Mouse (Mus musculus): ENCODE measurements around the gene Mapk9.

Mapk9 gene

DNA sequence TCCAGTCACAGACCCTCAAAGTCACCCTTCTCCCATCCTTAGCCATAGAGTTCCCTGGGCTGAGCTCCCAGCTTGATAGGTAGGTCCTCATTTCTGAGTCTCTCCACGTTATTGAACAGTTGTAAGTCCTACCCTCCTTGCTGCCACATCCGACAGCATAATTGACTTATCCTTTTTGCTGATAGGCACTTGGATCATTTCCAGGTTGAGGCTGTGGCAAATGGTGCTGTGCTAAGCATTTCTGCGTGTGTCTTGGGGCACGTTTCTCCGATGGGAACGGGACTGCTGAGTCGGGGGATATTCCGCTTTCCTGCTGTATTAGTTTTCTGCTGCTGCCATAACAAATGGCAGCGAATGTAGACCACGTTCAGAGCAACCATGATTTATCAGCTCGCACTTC, 47.3 kb downstream of the Mapk9 start:
- no peak for DNase-seq (ENCODE audit: low spot score in 2 of 2)

DNA sequence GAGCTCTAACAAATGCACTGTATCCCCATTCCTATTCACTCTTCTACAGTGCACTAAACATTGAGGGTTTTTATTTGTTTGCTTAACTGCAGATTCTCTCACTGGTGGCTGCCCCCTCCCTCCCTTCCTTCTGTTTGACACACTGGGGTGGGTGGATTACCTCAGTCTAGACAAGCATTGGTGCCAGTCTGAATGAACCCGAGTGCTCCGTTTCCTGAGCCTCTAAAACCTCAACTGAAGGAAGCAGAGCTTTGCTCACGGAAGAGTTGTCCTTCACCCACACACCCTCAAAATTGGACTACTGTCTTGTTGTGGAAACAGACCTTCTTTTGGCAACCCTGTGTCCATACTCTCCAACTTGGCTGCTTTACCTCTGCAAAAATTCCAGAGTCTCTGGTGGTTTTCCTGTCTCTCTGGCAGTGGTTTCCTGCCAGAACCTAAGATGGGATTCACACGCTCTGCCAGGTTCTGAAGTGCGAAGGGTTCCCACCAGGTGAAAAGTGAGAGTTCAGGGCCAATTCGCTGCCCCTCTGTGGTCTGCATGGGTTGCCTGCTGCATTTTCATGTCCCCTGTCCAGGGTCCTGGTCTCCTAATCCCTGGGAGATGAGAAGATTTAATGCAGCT, 49.5 kb downstream of the Mapk9 start:
- DNase-seq (ENCODE audit: low spot score in 2 of 2), result no peak

DNA sequence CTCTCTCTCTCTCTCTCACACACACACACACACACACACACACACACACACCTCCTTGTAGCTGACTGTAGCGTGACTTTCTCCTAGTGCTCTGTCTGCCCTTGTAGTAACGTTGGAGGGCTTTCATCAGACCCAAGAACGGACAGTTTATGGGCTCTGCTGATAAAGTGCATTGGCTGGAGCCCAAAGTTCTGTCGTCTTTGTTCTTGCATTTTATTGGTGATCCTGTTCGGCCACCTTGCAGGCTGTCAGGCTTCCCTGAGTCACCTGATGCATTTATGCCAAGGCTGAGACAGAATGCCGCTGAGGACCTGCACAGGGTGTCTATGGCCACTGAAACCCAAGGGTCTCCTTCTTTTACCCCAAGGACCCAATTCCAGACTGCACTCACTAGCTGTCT, 53.5 kb downstream of the Mapk9 start:
- DNase-seq (ENCODE audit: low spot score in 2 of 2), result peak in 1 of 2 experiments; percentile 41

DNA sequence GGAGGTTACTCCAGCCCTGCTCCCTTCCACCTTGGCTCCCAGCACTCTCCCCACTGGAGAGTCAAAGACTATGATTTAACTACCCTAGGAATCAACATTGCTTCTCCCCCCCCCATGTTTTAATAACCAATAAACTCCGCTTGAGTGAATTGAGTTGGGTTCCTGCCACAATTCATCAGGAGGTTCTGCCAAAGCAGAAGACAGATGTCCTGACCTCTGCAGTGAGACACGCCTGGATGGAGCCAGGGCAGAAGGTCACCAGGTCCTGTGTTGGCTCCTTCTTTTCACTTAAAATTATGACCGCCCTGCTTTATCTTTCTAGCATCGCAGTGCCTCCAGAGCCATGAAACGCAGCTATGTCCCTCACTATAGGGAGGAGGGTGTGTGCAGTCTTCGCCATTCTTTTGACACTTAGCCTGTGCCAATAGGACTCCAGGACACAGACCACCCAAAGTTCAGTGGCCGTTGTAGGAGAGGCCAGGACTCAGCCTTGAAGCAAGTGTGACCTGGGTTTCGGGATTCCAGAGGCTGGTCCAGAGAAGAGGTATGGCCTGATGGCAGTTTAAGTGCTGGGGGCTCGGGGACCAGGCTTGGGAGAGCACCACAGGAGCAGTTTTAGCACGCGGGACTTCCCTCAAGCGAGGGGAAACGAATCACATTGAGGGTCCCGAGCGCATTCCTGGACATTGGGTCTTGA, 54.6 kb downstream of the Mapk9 start:
- DNase-seq (ENCODE audit: low spot score in 2 of 2), result no peak

DNA sequence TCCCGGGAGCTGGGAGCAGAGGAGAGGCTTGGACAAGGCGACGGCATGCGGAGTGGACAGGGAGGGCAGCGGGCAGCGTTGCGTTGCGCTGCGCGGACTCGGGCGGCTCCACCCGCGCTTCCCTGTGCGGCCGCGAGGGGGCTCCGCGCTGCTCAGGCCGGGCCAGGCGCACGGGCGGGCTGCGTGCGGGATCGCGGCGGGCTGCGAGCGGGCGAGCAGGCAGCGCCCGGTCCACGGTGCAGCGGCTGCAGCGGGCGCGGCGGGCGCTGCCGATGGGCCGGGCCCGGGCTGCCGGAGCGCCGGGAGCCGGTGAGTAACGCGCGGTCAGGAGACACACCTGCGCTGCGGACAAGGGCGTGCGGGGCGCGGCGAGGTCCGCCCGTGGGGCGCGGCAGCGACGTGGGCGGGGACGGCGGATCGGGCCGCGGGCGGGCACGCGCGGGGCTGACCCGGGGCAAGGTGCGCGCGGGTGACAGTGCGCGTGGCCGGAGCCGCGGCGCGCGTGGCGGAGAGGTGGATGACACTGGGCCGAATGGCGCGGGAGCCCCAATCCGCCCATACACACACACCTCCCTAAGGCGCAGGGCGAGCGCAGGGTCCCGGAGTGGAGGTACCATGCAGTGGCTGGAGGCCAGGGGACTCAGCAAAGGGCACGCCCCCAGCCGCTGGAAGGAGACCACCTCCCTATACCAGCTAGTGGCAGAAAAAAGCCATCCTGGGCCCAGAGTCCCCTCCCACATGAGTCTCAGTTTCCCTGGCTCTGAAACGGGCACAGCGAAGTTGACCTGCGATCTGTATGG, 55.3 kb downstream of the Mapk9 start, which contains the start of gene Rasgef1c:
TSS of gene Rasgef1c (plus strand) at position 177 of the 800 bp plus-strand sequence.
- peak; percentile 73 to 81 for DNase-seq (ENCODE audit: low spot score in 2 of 2)

DNA sequence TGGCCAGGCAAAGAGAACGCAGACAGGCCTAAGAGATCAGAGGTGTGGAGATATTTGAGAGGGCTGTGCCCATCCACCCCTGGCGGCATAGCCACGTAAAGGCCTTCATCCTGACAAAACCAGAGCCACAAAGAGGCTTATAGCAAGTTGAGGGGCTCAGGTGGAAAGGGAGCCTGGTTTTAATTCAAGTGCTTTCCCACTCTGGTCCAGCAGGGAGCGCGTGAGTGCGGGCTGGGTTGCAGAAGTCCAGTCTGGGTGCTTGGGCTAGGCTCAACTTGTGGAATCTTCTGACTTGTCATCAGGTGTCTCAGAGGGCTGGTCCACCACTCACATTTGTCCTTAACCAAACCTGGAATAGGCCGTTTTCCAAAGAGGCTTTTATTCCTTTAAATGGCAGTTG, 56.8 kb downstream of the Mapk9 start:
- peak; percentile 80 to 83 for DNase-seq (ENCODE audit: low spot score in 2 of 2)

DNA sequence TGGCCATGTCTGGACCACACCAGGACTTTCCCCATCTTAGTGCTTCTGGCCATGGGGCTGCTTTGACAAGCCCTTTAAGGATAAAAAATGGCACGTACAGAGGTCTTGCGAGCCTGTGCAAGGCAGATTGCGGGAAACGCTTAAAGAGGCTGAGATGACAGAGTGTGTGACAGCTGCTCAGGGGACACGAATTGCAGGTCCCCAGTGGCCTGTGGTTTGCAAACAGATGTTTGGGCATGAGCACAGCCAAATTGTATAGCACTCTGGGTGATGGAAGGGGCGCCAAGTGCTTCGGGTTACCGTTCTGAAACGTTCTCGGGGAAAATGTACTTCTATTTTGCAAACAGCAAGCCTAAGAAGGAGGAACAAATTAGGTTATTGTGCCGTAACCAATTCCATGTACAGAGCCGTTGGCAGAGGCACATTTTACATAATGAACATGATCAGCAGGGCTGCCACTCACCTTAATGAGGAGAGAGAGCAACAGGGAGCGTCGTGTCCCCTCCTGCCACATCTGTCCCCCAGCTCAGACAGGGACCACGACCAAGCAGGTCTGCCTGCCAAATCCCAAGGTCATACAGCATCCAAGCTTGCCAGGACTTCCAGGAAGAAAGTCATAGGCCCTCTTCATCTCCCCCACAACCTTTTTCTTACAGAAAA, 72.1 kb downstream of the Mapk9 start:
- peak in 1 of 2 experiments; percentile 38 for DNase-seq (ENCODE audit: low spot score in 2 of 2)

DNA sequence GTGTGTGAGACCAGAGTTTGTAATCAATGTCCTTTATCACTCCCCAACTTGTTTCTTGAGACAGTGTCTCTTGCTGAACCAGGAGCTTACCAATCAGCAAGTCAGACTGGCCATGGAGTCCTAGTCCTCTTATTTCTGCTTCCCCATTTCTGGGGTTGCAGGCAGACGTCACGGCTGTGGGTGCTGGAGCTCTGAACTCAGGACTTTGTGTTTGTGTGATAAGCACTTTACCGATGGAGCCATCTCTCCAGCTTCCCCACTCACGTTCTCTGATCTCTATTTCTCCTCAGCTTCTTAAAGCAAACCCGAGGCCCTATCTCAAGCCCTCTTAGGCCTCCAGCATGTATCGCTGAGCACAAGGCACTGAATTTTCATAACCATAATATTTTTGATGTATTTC, 72.8 kb downstream of the Mapk9 start:
- DNase-seq (ENCODE audit: low spot score in 2 of 2), result no peak

DNA sequence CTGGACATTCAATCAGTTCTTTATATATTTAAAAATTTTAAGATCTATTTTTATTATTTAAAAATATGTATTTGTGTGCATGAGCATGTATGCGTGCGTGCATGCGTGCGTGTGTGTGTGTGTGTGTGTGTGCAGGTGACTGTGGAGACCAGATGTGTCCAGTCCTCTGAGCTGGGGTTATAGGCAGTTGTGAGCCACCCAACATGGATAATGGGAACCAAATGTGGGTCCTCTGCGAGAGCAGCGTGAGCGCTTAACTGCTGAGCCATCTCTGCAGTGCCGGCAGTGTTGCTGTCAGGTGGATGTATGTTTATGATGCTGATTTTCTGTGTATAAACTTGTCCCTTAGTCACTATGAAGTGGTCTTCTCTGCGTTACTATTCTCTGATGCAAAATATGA, 77.0 kb downstream of the Mapk9 start:
- no peak for DNase-seq (ENCODE audit: low spot score in 2 of 2)

DNA sequence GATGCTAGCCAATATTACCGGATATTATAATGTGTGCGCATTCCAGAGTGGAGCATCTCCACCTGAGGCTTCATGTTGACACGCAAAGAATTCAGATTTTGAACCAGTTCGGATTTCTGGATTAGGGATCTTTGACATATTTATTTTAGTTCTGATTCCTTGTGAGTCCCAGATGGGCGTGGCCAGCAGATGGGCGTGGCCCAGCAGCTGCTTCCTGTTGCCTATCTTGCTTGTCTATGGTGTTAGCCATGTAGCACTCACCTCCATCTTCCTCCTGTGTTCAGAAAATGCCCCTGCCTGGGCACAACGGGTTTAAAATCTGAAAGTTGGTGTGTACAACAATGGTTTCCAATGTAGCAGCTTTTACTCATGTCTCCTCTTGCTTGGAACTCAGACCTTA, 79.6 kb downstream of the Mapk9 start:
- DNase-seq (ENCODE audit: low spot score in 2 of 2), result peak in 1 of 2 experiments; percentile 37

DNA sequence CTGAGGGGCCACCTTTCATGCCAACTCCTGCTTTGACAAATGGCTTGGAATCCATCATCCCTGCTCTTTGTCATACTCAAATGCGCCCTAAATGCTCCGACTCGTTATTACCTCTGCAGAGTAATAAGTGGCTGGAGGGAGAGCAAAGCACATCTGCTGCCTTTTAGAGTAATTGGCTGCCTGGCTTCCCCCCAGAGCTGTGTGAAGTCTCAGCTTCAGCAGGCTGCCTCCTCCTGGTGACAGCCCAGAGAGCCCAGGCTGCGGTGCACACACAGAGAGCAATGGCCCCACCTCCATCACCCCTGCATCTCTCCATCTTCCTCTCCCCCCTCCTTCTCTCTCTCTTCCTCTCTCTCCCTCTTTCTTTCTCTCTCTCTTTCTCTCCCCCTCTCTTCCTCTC, 80.6 kb downstream of the Mapk9 start:
- no peak for DNase-seq (ENCODE audit: low spot score in 2 of 2)

DNA sequence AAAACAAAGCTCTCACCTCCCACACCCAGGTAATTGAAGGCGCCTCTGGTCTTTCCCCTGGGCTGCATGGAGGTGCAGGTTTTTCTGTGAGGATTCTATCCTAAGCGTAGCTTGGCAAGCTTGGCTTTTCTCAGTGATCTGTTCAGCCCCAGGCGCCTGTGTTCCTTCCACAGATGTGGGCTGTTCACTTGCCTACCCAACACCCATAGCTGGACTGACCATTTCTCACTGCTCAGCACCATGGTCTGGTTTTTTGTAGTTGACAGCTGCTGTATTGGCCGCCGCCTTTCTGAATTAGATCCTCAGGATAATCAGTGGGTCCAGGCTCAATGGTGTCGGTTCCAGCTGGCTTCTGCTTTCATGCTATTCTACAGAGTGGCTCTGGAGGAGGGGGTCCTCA, 81.1 kb downstream of the Mapk9 start:
- DNase-seq (ENCODE audit: low spot score in 2 of 2), result no peak

DNA sequence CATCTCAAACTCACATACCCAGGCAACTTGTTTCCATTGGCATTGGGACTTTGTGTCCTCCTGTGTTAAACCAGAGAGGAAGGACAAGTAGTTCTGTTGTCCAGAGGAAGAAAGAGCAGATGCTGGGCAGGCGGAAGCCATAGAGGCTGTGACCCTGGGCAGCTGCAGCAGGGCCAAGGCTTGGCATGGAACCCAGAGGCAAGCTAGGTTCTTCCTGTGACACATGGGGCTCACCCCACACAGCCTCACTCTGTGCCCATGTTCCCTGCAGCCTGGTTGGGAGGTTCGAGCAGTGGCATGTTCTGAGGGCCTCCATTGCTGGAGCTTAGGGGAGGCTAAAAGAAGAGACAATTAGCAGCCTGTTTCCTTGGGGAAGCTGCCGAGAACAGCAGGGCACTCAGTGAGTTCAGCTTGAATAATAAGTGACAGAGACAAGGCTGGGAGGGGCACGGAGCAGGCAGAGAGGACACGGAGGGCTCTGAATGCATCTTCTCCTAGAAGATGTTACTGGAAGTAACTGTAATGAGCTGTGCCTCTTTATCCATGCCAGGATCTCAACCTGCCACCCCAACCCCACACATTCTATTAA, 84.6 kb downstream of the Mapk9 start:
- no peak for DNase-seq (ENCODE audit: low spot score in 2 of 2)

DNA sequence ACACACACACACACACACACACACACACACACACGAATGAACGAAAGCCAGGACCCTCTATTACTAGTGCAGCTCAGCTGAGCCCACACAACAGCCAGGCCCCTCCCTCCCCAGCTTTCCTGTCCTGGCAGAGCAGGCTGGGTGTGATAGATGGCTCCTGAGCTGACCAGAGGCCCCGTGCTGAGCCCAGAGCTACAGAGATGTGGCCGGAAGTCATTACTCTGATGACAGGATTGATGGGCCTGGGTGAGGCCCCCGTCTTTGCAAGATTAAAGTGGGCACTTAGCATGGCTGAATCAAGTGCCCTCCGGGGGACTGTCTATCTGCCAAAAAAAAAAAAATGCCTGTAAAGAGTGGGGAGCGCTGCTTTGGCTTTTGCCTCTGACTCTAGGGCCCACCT, 85.3 kb downstream of the Mapk9 start:
- DNase-seq (ENCODE audit: low spot score in 2 of 2), result no peak

DNA sequence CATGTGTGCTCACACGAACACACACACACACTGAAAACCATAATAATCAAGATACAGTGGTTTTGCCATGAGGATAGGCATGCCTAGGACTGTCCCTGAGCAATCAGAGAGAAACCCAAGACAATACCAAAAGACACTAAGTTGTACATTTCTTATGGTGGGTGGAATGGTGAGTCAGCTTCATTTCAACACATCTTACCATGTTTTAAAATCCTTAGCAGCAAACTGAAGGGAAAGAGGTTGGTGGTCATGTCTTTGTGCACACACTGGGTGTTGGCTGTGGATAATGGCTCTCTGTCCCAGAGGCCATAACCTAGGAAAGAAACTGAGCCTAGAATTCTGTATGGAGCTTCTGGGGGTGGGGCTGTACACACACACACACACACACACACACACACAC, 87.3 kb downstream of the Mapk9 start:
- no peak for DNase-seq (ENCODE audit: low spot score in 2 of 2)

DNA sequence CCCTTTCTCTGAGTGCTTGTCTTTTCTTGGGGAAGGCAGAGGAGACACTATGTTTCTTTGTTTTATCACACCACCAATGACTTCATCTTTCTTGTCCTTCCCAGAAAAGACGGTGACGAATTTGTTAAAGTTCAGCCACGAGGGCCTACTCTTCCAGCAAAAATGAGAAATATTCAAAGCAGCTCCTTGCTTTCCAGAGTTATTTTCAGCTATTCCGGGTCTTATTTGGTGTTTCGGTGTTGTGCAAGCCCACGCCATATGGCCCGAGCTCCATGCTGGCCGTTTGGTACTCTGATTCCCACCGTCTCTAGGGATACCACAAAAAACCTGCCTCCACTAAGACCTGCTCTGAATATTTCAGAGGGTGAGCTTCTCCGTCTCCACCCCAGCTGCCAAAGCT, 87.8 kb downstream of the Mapk9 start:
- no peak for DNase-seq (ENCODE audit: low spot score in 2 of 2)

Data from spleen, postnatal 10 days (tissue).